Mouse (Mus musculus) MEL (cell line): ENCODE measurements at regions not wholly inside any gene's neighbourhood (a gene's known extent, or its start where the extent isn't known, plus 50 kb on each side); places are given as distances from the start of the nearest gene placed in this dataset.

Experiments used
- DNase-seq: peaks from one replicate; pipeline ENCODE4 v3.0.0; 2011; ENCODE audit warnings: low read depth, low spot score
- H3K27ac ChIP-seq: 2 replicates; pipeline ENCODE4 v1.5.1; 2012; ENCODE audit warnings: low read depth, mild to moderate bottlenecking, control low read depth, low read length, moderate library complexity; ENCODE audit not compliant: control insufficient read depth
- H3K27me3 ChIP-seq, 2 experiments: fragments of 150-350 bp in 1 of 2; sonication (generic) in 1 of 2; 2 replicates each; pipeline ENCODE4 v1.6.1; 2012; ENCODE audit warnings: low read length in 2 of 2, mild to moderate bottlenecking in 2 of 2, improper control_type of control experiment in 1 of 2, moderate library complexity in 1 of 2; ENCODE audit not compliant: insufficient read depth in 2 of 2, control insufficient read depth in 1 of 2
- H3K36me3 ChIP-seq, 2 experiments: 2 replicates each; pipeline ENCODE4 v1.6.1; 2012 to 2014; ENCODE audit warnings: low read length in 2 of 2, improper control_type of control experiment in 1 of 2, inconsistent platforms in 1 of 2, mild to moderate bottlenecking in 1 of 2; ENCODE audit not compliant: insufficient read depth in 2 of 2, control insufficient read depth in 1 of 2
- H3K4me1 ChIP-seq, 2 experiments: fragments of 150-350 bp in 1 of 2; sonication (generic) in 1 of 2; 2 replicates each; pipeline ENCODE4 v1.6.1; 2012; ENCODE audit warnings: low read length in 2 of 2, improper control_type of control experiment in 1 of 2, mild to moderate bottlenecking in 1 of 2; ENCODE audit not compliant: insufficient read depth in 2 of 2, control insufficient read depth in 1 of 2
- H3K4me3 ChIP-seq, 2 experiments: fragments of 150-350 bp in 1 of 2; sonication (generic) in 1 of 2; 2 replicates each; pipeline ENCODE4 v1.5.1; 2012; ENCODE audit warnings: low read depth in 2 of 2, low read length in 2 of 2, mild to moderate bottlenecking in 2 of 2, moderate library complexity in 2 of 2, control low read depth in 1 of 2, improper control_type of control experiment in 1 of 2; ENCODE audit not compliant: control insufficient read depth in 1 of 2, insufficient read depth in 1 of 2
- H3K79me2 ChIP-seq: 2 replicates; pipeline ENCODE4 v1.6.1; 2012; ENCODE audit warnings: mild to moderate bottlenecking, low read length, moderate library complexity; ENCODE audit not compliant: control insufficient read depth, poor library complexity, insufficient read depth
- H3K9ac ChIP-seq: 2 replicates; pipeline ENCODE4 v1.6.1; 2012; ENCODE audit warnings: low read depth, mild to moderate bottlenecking, control low read depth, low read length, moderate library complexity; ENCODE audit not compliant: control insufficient read depth, poor library complexity, severe bottlenecking
- H3K9me3 ChIP-seq: fragments of 150-350 bp; sonication (generic); replicated peaks from 2 replicates; pipeline ENCODE4 v1.6.1; 2012; ENCODE audit warnings: mild to moderate bottlenecking, low read length, improper control_type of control experiment, moderate library complexity; ENCODE audit not compliant: insufficient read depth
- BHLHE40 ChIP-seq: IDR thresholded peaks from 2 replicates; pipeline ENCODE4 v1.6.1; 2012; ENCODE audit warnings: low read depth, mild to moderate bottlenecking, inconsistent platforms, low read length, improper control_type of control experiment, borderline replicate concordance
- CHD1 ChIP-seq: IDR thresholded peaks from 2 replicates; pipeline ENCODE4 v1.6.1; 2012; ENCODE audit warnings: low read depth, mild to moderate bottlenecking, inconsistent platforms, low read length, improper control_type of control experiment
- CHD2 ChIP-seq: IDR thresholded peaks from 2 replicates; pipeline ENCODE4 v1.6.1; 2011; ENCODE audit warnings: low read length, improper control_type of control experiment
- CTCF ChIP-seq, 3 experiments: IDR thresholded peaks in 2 of 3; conservative IDR thresholded peaks in 1 of 3; 2 replicates each; pipeline ENCODE4 v1.5.1; 2011 to 2012; ENCODE audit warnings: low read length in 3 of 3, low read depth in 2 of 3, mild to moderate bottlenecking in 2 of 3, improper control_type of control experiment in 1 of 3, inconsistent platforms in 1 of 3, mixed read lengths in 1 of 3, moderate library complexity in 1 of 3; ENCODE audit not compliant: control insufficient read depth in 1 of 3, insufficient read depth in 1 of 3, poor library complexity in 1 of 3, severe bottlenecking in 1 of 3
- E2F4 ChIP-seq: IDR thresholded peaks from 2 replicates; pipeline ENCODE4 v1.6.1; 2011; ENCODE audit warnings: low read depth, low read length, improper control_type of control experiment, borderline replicate concordance
- ELF1 ChIP-seq: IDR thresholded peaks from 2 replicates; pipeline ENCODE4 v1.6.1; 2014; ENCODE audit warnings: low read depth, mild to moderate bottlenecking, inconsistent platforms, low read length, improper control_type of control experiment, moderate library complexity
- EP300 ChIP-seq, 2 experiments: IDR thresholded peaks; 2 replicates each; pipeline ENCODE4 v1.6.1; 2011; ENCODE audit warnings: improper control_type of control experiment in 2 of 2, low read length in 2 of 2, low read depth in 1 of 2, mild to moderate bottlenecking in 1 of 2
- ETS1 ChIP-seq: IDR thresholded peaks from 2 replicates; pipeline ENCODE4 v1.6.1; 2012; ENCODE audit warnings: low read depth, mild to moderate bottlenecking, inconsistent platforms, low read length, improper control_type of control experiment, moderate library complexity
- GABPA ChIP-seq: IDR thresholded peaks from 2 replicates; pipeline ENCODE4 v1.6.1; 2012; ENCODE audit warnings: low read depth, mild to moderate bottlenecking, inconsistent platforms, low read length, improper control_type of control experiment, moderate library complexity
- GATA1 ChIP-seq: IDR thresholded peaks from 2 replicates; pipeline ENCODE4 v1.6.1; 2011; ENCODE audit warnings: low read depth, low read length, improper control_type of control experiment
- HCFC1 ChIP-seq: IDR thresholded peaks from 2 replicates; pipeline ENCODE4 v1.6.1; 2012; ENCODE audit warnings: low read depth, mild to moderate bottlenecking, inconsistent platforms, low read length, improper control_type of control experiment, moderate library complexity
- JUND ChIP-seq: IDR thresholded peaks from 2 replicates; pipeline ENCODE4 v1.6.1; 2011; ENCODE audit warnings: low read depth, mild to moderate bottlenecking, improper control_type of control experiment, low read length
- KAT2A ChIP-seq: conservative IDR thresholded peaks from 2 replicates; pipeline ENCODE4 v1.6.1; 2012; ENCODE audit warnings: low read depth, low read length, improper control_type of control experiment, inconsistent platforms
- MAFK ChIP-seq: IDR thresholded peaks from 2 replicates; pipeline ENCODE4 v1.6.1; 2011; ENCODE audit warnings: low read depth, mild to moderate bottlenecking, low read length, improper control_type of control experiment, borderline replicate concordance
- MAZ ChIP-seq: IDR thresholded peaks from 2 replicates; pipeline ENCODE4 v1.6.1; 2012; ENCODE audit warnings: low read depth, mild to moderate bottlenecking, inconsistent platforms, low read length, improper control_type of control experiment
- MEF2A ChIP-seq: IDR thresholded peaks from 2 replicates; pipeline ENCODE4 v1.6.1; 2014; ENCODE audit warnings: low read depth, mild to moderate bottlenecking, inconsistent platforms, low read length, improper control_type of control experiment; ENCODE audit not compliant: poor library complexity, insufficient replicate concordance, severe bottlenecking; ENCODE audit errors: extremely low read depth
- MXI1 ChIP-seq: IDR thresholded peaks from 2 replicates; pipeline ENCODE4 v1.6.1; 2011; ENCODE audit warnings: mild to moderate bottlenecking, low read depth, low read length, improper control_type of control experiment
- MYB ChIP-seq: IDR thresholded peaks from 2 replicates; pipeline ENCODE4 v1.6.1; 2011; ENCODE audit warnings: mild to moderate bottlenecking, low read depth, low read length, improper control_type of control experiment
- MYC ChIP-seq: IDR thresholded peaks from 2 replicates; pipeline ENCODE4 v1.6.1; 2011; ENCODE audit warnings: low read depth, mild to moderate bottlenecking, low read length, improper control_type of control experiment, moderate library complexity
- NELFE ChIP-seq: IDR thresholded peaks from 2 replicates; pipeline ENCODE4 v1.6.1; 2011; ENCODE audit warnings: low read depth, low read length, improper control_type of control experiment
- NRF1 ChIP-seq: IDR thresholded peaks from 2 replicates; pipeline ENCODE4 v1.6.1; 2014; ENCODE audit warnings: low read depth, mild to moderate bottlenecking, inconsistent platforms, low read length, improper control_type of control experiment, moderate library complexity; ENCODE audit not compliant: poor library complexity, insufficient read depth, severe bottlenecking
- POLR2A ChIP-seq, 2 experiments: IDR thresholded peaks; 2 replicates each; pipeline ENCODE4 v1.6.1; 2011 to 2012; ENCODE audit warnings: low read length in 2 of 2, mild to moderate bottlenecking in 2 of 2, control low read depth in 1 of 2, improper control_type of control experiment in 1 of 2, low read depth in 1 of 2, moderate library complexity in 1 of 2; ENCODE audit not compliant: control insufficient read depth in 1 of 2, insufficient read depth in 1 of 2, poor library complexity in 1 of 2
- POLR2AphosphoS2 ChIP-seq: IDR thresholded peaks from 2 replicates; pipeline ENCODE4 v1.6.1; 2011; ENCODE audit warnings: low read length, improper control_type of control experiment
- POLR2AphosphoS5 ChIP-seq: IDR thresholded peaks from 2 replicates; pipeline ENCODE4 v1.6.1; 2012; ENCODE audit warnings: low read depth, borderline replicate concordance, mild to moderate bottlenecking, inconsistent platforms, low read length, moderate library complexity, mixed read lengths
- RCOR1 ChIP-seq: IDR thresholded peaks from 2 replicates; pipeline ENCODE4 v1.6.1; 2012; ENCODE audit warnings: low read depth, mild to moderate bottlenecking, inconsistent platforms, low read length, improper control_type of control experiment
- SMC3 ChIP-seq: IDR thresholded peaks from 2 replicates; pipeline ENCODE4 v1.6.1; 2011; ENCODE audit warnings: low read depth, low read length, improper control_type of control experiment
- TAL1 ChIP-seq: IDR thresholded peaks from 2 replicates; pipeline ENCODE4 v1.6.1; 2012; ENCODE audit warnings: mild to moderate bottlenecking, inconsistent platforms, low read length, moderate library complexity, mixed read lengths
- TCF12 ChIP-seq: IDR thresholded peaks from 2 replicates; pipeline ENCODE4 v1.6.1; 2014; ENCODE audit warnings: low read depth, mild to moderate bottlenecking, inconsistent platforms, low read length, improper control_type of control experiment, moderate library complexity
- UBTF ChIP-seq: IDR thresholded peaks from 2 replicates; pipeline ENCODE4 v1.6.1; 2012; ENCODE audit warnings: low read depth, mild to moderate bottlenecking, inconsistent platforms, low read length, improper control_type of control experiment, moderate library complexity, borderline replicate concordance; ENCODE audit not compliant: insufficient read depth
- USF1 ChIP-seq: IDR thresholded peaks from 2 replicates; pipeline ENCODE4 v1.6.1; 2014; ENCODE audit warnings: low read depth, mild to moderate bottlenecking, inconsistent platforms, low read length, improper control_type of control experiment, moderate library complexity
- USF2 ChIP-seq, 2 experiments: IDR thresholded peaks; 2 replicates each; pipeline ENCODE4 v1.6.1; 2011 to 2012; ENCODE audit warnings: improper control_type of control experiment in 2 of 2, low read length in 2 of 2, borderline replicate concordance in 1 of 2, inconsistent platforms in 1 of 2, low read depth in 1 of 2, mild to moderate bottlenecking in 1 of 2; ENCODE audit not compliant: insufficient read depth in 1 of 2
- ZC3H11A ChIP-seq: IDR thresholded peaks from 2 replicates; pipeline ENCODE4 v1.6.1; 2012; ENCODE audit warnings: low read depth, mild to moderate bottlenecking, inconsistent platforms, low read length, improper control_type of control experiment
- ZKSCAN1 ChIP-seq: IDR thresholded peaks from 2 replicates; pipeline ENCODE4 v1.6.1; 2012; ENCODE audit warnings: low read depth, mild to moderate bottlenecking, inconsistent platforms, low read length, improper control_type of control experiment, moderate library complexity
- ZNF384 ChIP-seq: IDR thresholded peaks from 2 replicates; pipeline ENCODE4 v1.6.1; 2012; ENCODE audit warnings: low read depth, mild to moderate bottlenecking, inconsistent platforms, low read length, improper control_type of control experiment

DNA sequence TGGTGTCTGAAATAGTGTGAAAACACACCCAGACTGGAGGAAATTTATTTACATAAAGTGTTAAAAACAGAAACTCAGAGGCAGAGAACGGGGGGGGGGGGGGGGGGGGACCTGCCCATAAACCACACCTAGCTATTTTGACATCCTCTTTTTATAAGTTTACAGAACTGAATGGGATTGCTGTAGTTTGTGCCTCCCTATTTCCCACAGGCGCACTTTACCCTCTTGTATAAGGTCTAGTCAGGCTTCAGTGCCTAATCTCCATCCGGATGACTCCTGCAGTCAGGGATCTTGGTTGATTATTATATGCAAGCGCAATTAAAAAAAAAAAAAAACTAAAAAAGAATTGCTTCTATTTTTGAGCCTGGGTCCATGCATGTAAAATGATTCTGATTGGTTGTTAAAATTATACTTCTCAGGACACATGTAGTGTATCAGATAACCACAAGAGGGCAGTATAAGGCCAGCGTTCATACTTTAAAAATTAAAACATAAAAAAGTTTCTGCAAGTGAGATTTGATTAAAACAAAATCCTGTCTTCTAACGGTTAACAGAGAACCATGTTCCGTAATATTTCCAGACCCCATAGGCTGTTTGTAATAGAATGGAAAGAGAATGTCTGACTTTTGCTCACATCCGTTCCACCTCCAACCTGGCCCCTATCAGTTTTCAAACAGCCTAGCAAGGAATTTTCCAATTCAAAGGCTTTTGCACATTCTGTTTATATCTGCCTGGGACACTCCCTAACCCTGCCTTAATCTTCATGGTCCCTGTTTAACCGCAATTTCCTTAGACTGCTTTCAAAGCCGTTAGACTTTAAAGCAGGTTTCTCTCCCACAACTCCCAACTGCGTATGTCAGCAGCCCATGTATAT is 242.6 kb downstream of the Lipi start:
- H3K9ac ChIP-seq, result peak overlapping the region; percentile 37
- H3K4me1 ChIP-seq, result peaks cover 4 to 16% of the 10 kb centered on the region in 2 experiments
- peak overlapping the region; percentile 34 to 47 for H3K4me3 ChIP-seq
- peak; percentile 94 for DNase-seq
- peaks cover 0 to 21% of the 10 kb centered on the region in 2 experiments; a peak in 2 of 4 replicates for H3K36me3 ChIP-seq
- H3K79me2 ChIP-seq, result no peaks in the 10 kb centered on the region
- H3K27ac ChIP-seq, result peak overlapping the region; percentile 83
- no peaks in the 10 kb centered on the region for H3K9me3 ChIP-seq
- no peaks in the 10 kb centered on the region for H3K27me3 ChIP-seq
- TF ChIP-seq POLR2AphosphoS2 (0 out of 2 replicates have a peak, but pooled peaks have one; percentile 43), CHD1 (peak; percentile 32; the same call in 1 of the 2 replicates), KAT2A (peak; percentile 42; the same call in 1 of the 2 replicates), USF1 (no peak), BHLHE40 (peak; percentile 63; the same call in 1 of the 2 replicates), MYB (peak; percentile 97), E2F4 (no peak), CTCF (IDR thresholded peaks at IDR 0.05 in 2 of 3, conservative IDR thresholded peaks at IDR 0.05 in 1 of 3; ENCODE audit: control insufficient read depth in 1 of 3, insufficient read depth in 1 of 3, low read depth in 2 of 3, low read length in 3 of 3, poor library complexity in 1 of 3, severe bottlenecking in 1 of 3) (peak; percentile 4 to 69 (median 51); a peak in 4 of 6 replicates), ZKSCAN1 (no peak), GABPA (no peak), UBTF (no peak), SMC3 (peak; percentile 49), TCF12 (peak; percentile 99), RCOR1 (peak; percentile 95), MXI1 (peak; percentile 64), CHD2 (peak; percentile 32; the same call in 1 of the 2 replicates), USF2 (IDR thresholded peaks at IDR 0.05; ENCODE audit: borderline replicate concordance in 1 of 2, insufficient read depth in 1 of 2, low read depth in 1 of 2, low read length in 2 of 2) (no peak), ZC3H11A (peak; percentile 42; the same call in 1 of the 2 replicates), POLR2AphosphoS5 (no peak), ZNF384 (peak; percentile 83), ELF1 (no peak), JUND (peak; percentile 62; the same call in 1 of the 2 replicates), NELFE (0 out of 2 replicates have a peak, but pooled peaks have one; percentile 5), POLR2A (IDR thresholded peaks at IDR 0.05; ENCODE audit: control insufficient read depth in 1 of 2, insufficient read depth in 1 of 2, low read depth in 1 of 2, low read length in 2 of 2, poor library complexity in 1 of 2) (no peak), NRF1 (no peak), GATA1 (peak; percentile 98), MEF2A (peak; percentile 63; the same call in 1 of the 2 replicates), EP300 (IDR thresholded peaks at IDR 0.05; ENCODE audit: low read depth in 1 of 2, low read length in 2 of 2) (peak; percentile 100), TAL1 (peak; percentile 97), MYC (peak; percentile 83), HCFC1 (peak; percentile 48), MAFK (peak; percentile 76; the same call in 1 of the 2 replicates), ETS1 (peak; percentile 94), MAZ (0 out of 2 replicates have a peak, but pooled peaks have one; percentile 54)
